Mouse (Mus musculus) thymus, adult 2 months (tissue): ENCODE results near the gene Clec4a1. TPM values are rescaled to one million over a fixed set of nuclear protein-coding genes. Genes with fewer than 3 reads are reported as not detected.

Experiments used
- DNase-seq: peaks from one replicate; pipeline ENCODE4 v3.0.0; 2021
- H3K27ac ChIP-seq: fragments of 200-500 bp; 2 replicates; pipeline ENCODE4 v1.5.1; 2012; ENCODE audit warnings: low read length, control low read depth; ENCODE audit not compliant: control insufficient read depth, insufficient read depth
- H3K27me3 ChIP-seq: fragments of 200-500 bp; 2 replicates; pipeline ENCODE4 v1.6.1; 2012; ENCODE audit warnings: mild to moderate bottlenecking, low read length, moderate library complexity, mixed read lengths; ENCODE audit not compliant: control insufficient read depth, insufficient read depth
- H3K36me3 ChIP-seq: fragments of 200-500 bp; 2 replicates; pipeline ENCODE4 v1.6.1; 2012; ENCODE audit warnings: mild to moderate bottlenecking, low read length, moderate library complexity; ENCODE audit not compliant: control insufficient read depth, insufficient read depth
- H3K4me1 ChIP-seq: fragments of 200-500 bp; replicated peaks from 2 replicates; pipeline ENCODE4 v1.6.1; 2012; ENCODE audit warnings: low read length; ENCODE audit not compliant: control insufficient read depth, insufficient read depth
- H3K4me3 ChIP-seq: fragments of 200-500 bp; 2 replicates; pipeline ENCODE4 v1.5.1; 2012; ENCODE audit warnings: mild to moderate bottlenecking, low read length, control low read depth, moderate library complexity; ENCODE audit not compliant: control insufficient read depth, insufficient read depth
- CTCF ChIP-seq: fragments of 200-500 bp; IDR thresholded peaks from 2 replicates; pipeline ENCODE4 v1.5.1; 2012; ENCODE audit warnings: mild to moderate bottlenecking, control low read depth, low read length, moderate library complexity, borderline replicate concordance; ENCODE audit not compliant: control insufficient read depth, poor library complexity, insufficient read depth; ENCODE audit errors: extremely low read depth
- POLR2A ChIP-seq: fragments of 200-500 bp; IDR thresholded peaks from 2 replicates; pipeline ENCODE4 v1.6.1; 2012; ENCODE audit warnings: mild to moderate bottlenecking, low read length, control low read depth, moderate library complexity; ENCODE audit not compliant: control insufficient read depth, poor library complexity, insufficient read depth; ENCODE audit errors: extremely low read depth
- WGBS: fragments of 180-500 bp; shearing (Covaris S2); methylation state at CpG from one replicate; pipeline ENCODE4 v1.1.7; 2018; 5-methylcytosine and 5-hydroxymethylcytosine counted together
- polyA plus RNA-seq: library from polyadenylated mRNA; depleted of rRNA; stranded (reverse); fragments of >200 nt; gene quantifications from 2 replicates; pipeline ENCODE4 v1.2.3, GENCODE M21; 2012; rRNA removed

Clec4a1 gene
- polyA plus RNA-seq, 1 experiment: 3.4 TPM

- DNase-seq: no peak
- no peak for TF ChIP-seq CTCF
- WGBS: 77% methylated on average over 3 of the region's 3 CpGs
- no peaks in the 10 kb centered on the region for H3K4me1 ChIP-seq
- H3K27ac ChIP-seq: no peak overlapping the region
- no peak overlapping the region for H3K4me3 ChIP-seq
- no peaks in the 10 kb centered on the region for H3K27me3 ChIP-seq
- H3K36me3 ChIP-seq: no peaks in the 10 kb centered on the region
These were observed 13.2 kb downstream of the Clec4a1 start for GRCm38 (mm10) chr6:122934845-122935244.

- no peak for TF ChIP-seq POLR2A
- TF ChIP-seq CTCF: no peak
- no peak for DNase-seq
- no peak overlapping the region for H3K27ac ChIP-seq
- no peaks in the 10 kb centered on the region for H3K36me3 ChIP-seq
- no peaks in the 10 kb centered on the region for H3K4me1 ChIP-seq
- no peak overlapping the region for H3K4me3 ChIP-seq
- WGBS: 67% methylated on average over 5 of the region's 5 CpGs
- no peaks in the 10 kb centered on the region for H3K27me3 ChIP-seq
These were observed 18.0 kb downstream of the Clec4a1 start for GRCm38 (mm10) chr6:122939618-122940017.

- no peak for TF ChIP-seq CTCF
- TF ChIP-seq POLR2A: no peak
- DNase-seq: no peak
- H3K4me3 ChIP-seq: no peak overlapping the region
- H3K36me3 ChIP-seq: no peaks in the 10 kb centered on the region
- no peak overlapping the region for H3K27ac ChIP-seq
- 67% methylated on average over 2 of the region's 2 CpGs for WGBS
- H3K27me3 ChIP-seq: no peaks in the 10 kb centered on the region
- H3K4me1 ChIP-seq: no peaks in the 10 kb centered on the region
These were observed 25.1 kb downstream of the Clec4a1 start for GRCm38 (mm10) chr6:122946760-122947159.

GRCm38 (mm10) chr6:122952401-122952800 is 30.8 kb downstream of the Clec4a1 start, which contains the start of gene Clec4a3:
TSS of gene Clec4a3 (plus strand) at chr6:122952515.
- DNase-seq: no peak
- H3K36me3 ChIP-seq: no peaks in the 10 kb centered on the region
- 22% methylated on average over 8 of the region's 8 CpGs for WGBS
- no peaks in the 10 kb centered on the region for H3K27me3 ChIP-seq
- H3K4me1 ChIP-seq: no peaks in the 10 kb centered on the region
- no peak within 1 kb of the TSS for H3K4me3 ChIP-seq
- H3K27ac ChIP-seq: no peak within 1 kb of the TSS
- TF ChIP-seq POLR2A: no peak
- no peak for TF ChIP-seq CTCF

DNA sequence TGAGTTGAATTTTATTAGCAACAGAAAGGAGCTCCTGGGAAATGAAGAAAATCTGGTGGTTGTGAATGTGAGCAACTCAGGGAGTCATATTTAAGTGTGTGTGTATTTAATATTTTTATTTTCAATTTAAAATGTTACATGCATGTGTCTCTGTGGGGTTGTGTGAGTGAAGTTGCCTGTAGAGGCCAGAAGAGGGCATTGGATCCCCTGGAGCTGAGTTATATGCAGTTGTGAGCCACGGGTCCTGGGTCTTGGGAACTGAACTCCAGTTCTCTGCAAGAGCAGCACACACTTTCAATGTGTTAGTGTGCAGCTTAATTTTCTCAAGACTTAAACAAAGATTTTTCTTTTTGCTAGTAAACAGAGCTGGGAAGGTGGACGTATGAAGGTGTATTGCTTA is 42.9 kb downstream of the Clec4a1 start:
- no peaks in the 10 kb centered on the region for H3K36me3 ChIP-seq
- TF ChIP-seq POLR2A (no peak), CTCF (no peak)
- no peaks in the 10 kb centered on the region for H3K4me1 ChIP-seq
- no peak overlapping the region for H3K27ac ChIP-seq
- no peak for DNase-seq
- 72% methylated on average over 2 of the region's 2 CpGs for WGBS
- H3K4me3 ChIP-seq: no peak overlapping the region
- H3K27me3 ChIP-seq: no peaks in the 10 kb centered on the region

GRCm38 (mm10) chr6:122969048-122969447 is 47.4 kb downstream of the Clec4a1 start:
- Histone ChIP-seq H3K36me3 (no peaks in the 10 kb centered on the region), H3K4me3 (no peak overlapping the region), H3K27me3 (no peaks in the 10 kb centered on the region), H3K27ac (no peak overlapping the region), H3K4me1 (no peaks in the 10 kb centered on the region)
- WGBS: 92% methylated on average over 2 of the region's 2 CpGs
- TF ChIP-seq CTCF (no peak), POLR2A (no peak)
- DNase-seq: no peak

Other genes starting within 250 kb of the Clec4a1 start
- gene Nanog, start 214.4 kb upstream of the Clec4a1 start, polyA plus RNA-seq: 0.08 TPM in 1 of 2 replicates, not detected in the other
- 11.7 and 12.8 TPM in 2 replicates for gene Slc2a3, start 120.2 kb upstream of the Clec4a1 start, polyA plus RNA-seq
- 20.2 and 22.5 TPM in 2 replicates for gene Foxj2, start 101.9 kb upstream of the Clec4a1 start, polyA plus RNA-seq
- 2.4 and 4.3 TPM in 2 replicates for gene C3ar1, start 65.7 kb upstream of the Clec4a1 start, polyA plus RNA-seq
- 14.3 and 19.5 TPM in 2 replicates for gene Necap1, start 47.4 kb upstream of the Clec4a1 start, polyA plus RNA-seq
- gene Clec4a3, start 30.7 kb downstream of the Clec4a1 start, polyA plus RNA-seq: 0.82 and 2.8 TPM in 2 replicates
- not detected in 2 replicates for gene Clec4a4, start 68.5 kb downstream of the Clec4a1 start, polyA plus RNA-seq
- 0.41 and 0.69 TPM in 2 replicates for gene Clec4b1, start 128.1 kb downstream of the Clec4a1 start, polyA plus RNA-seq
- 0.91 and 1.4 TPM in 2 replicates for gene Clec4a2, start 184.6 kb downstream of the Clec4a1 start, polyA plus RNA-seq